Mouse (Mus musculus): Measurements from ENCODE around the gene Aldh1a2. TPM values are rescaled to one million over a fixed set of nuclear protein-coding genes. Genes with fewer than 3 reads are reported as not detected.

Gene Aldh1a2
- polyA plus RNA-seq, 1 experiment from 2014 or later = 21.0 TPM

DNA sequence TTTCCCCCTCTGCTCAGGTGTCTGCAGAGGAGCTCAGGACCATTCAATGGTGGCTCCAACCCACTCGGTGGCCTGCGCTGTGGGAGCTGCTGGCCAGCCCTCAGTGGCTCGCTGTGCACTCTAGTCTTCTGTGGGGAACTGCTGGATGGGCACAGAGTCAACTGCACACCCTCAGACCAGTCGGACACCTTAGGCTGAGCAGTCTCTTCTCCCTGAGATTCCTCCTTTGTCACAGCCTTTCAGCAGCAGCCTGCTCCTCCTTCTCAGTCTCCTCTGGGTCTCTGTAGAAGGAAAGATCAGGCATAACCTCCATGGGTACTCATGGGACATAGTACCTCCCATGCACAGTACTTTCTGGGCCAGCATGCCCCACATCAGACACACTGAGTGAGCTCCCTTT, 63.2 kb downstream of the Aldh1a2 start:
- H3K4me1 ChIP-seq = no peaks in the 10 kb centered on the region
- ATAC-seq (replicated peaks) = no peak
- no peaks in the 10 kb centered on the region for H3K9me3 ChIP-seq
- no peak overlapping the region for H3K4me2 ChIP-seq
- no peak overlapping the region for H3K4me3 ChIP-seq
- no peaks in the 10 kb centered on the region for H3K27me3 ChIP-seq (replicated peaks)
- 87% methylated on average over 4 of the region's 4 CpGs for WGBS
- no peak overlapping the region for H3K27ac ChIP-seq
- no peak overlapping the region for H3K9ac ChIP-seq
- no peaks in the 10 kb centered on the region for H3K36me3 ChIP-seq (replicated peaks)

DNA sequence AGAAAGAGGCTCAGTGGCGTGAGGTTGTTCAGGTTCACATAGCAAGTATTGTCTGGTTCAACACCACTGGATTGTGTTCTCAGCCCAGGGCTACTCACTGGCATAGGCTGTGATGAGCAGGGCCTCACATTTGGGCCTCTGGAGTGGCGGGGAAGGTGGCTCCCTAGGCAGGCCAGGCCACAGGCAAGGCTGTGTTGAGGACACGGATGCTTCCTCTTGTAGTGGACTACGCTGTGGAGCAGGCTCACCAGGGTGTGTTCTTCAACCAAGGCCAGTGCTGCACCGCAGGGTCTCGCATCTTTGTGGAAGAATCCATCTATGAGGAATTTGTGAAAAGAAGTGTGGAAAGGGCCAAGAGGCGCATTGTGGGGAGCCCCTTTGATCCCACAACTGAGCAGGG, 67.6 kb downstream of the Aldh1a2 start:
- no peak overlapping the region for H3K9ac ChIP-seq
- ATAC-seq (replicated peaks) = no peak
- no peak overlapping the region for H3K4me2 ChIP-seq
- H3K9me3 ChIP-seq = no peaks in the 10 kb centered on the region
- WGBS = 84% methylated on average over 7 of the region's 7 CpGs
- H3K4me3 ChIP-seq = no peak overlapping the region
- H3K27ac ChIP-seq = no peak overlapping the region
- no peaks in the 10 kb centered on the region for H3K36me3 ChIP-seq (replicated peaks)
- no peaks in the 10 kb centered on the region for H3K27me3 ChIP-seq (replicated peaks)
- H3K4me1 ChIP-seq = no peaks in the 10 kb centered on the region

DNA sequence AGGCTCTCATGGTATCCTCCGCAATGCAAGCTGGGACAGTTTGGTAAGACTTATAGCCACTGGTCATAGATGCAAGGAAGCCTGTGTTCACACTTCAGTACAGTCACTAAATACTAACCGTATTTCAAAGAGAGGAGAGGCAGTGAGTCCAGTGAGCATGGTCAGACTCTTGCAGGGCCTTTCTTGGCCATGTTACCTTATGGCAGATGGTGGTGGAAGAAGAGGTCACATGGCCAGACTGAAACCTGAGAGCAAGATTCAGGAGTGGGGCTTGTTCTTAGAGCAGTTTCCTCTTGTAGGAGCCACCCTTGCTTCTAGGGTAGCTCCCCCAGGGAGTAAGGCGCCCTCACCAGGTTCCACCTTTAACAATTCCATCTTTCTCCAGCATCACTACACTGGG, 69.6 kb downstream of the Aldh1a2 start:
- Histone ChIP-seq H3K9ac (no peak overlapping the region), H3K4me1 (no peaks in the 10 kb centered on the region), H3K9me3 (no peaks in the 10 kb centered on the region), H3K4me2 (no peak overlapping the region), H3K36me3 (replicated peaks) (no peaks in the 10 kb centered on the region), H3K27ac (no peak overlapping the region), H3K27me3 (replicated peaks) (no peaks in the 10 kb centered on the region), H3K4me3 (no peak overlapping the region)
- 97% methylated on average over 3 of the region's 3 CpGs for WGBS
- no peak for ATAC-seq (replicated peaks)

DNA sequence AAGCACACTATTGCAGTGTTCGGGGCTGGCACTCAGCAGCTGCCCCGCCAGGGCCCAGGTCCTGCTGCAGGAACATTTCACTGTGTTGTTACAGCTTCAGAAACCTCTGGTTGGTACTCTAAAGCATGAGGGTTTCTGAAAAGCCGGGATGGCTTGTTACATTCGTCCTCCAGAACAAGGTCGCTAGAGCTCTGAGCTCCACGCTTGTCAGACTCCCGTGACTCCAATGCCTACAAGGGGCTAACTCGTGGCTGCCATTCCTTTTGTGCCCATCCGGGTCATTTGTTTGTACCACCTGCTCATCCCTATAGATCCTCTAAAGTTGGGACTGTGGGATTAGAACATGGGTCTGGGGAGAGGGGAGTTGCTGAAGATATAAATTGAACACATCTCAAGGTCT, 70.8 kb downstream of the Aldh1a2 start:
- 87% methylated on average over 9 of the region's 9 CpGs for WGBS
- no peaks in the 10 kb centered on the region for H3K9me3 ChIP-seq

DNA sequence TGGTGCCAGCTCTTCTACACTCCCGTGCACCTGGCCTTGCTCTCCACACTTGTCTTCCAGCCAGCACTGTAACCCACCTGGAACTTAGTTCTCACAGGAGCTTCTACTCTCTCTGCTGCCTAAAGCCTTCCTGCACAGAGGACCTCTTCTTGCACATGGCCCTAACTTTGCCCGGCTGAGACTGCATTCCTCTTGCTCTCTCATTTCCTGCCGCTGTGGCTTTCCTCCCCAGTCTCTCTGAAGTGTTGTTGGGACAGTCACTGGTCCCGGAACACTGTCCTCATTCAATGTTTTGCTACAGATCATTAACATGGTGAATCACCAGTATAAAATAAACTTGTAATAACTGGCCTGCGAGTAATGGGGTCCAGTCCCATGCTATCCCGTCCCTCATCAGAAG, 73.1 kb downstream of the Aldh1a2 start:
- Histone ChIP-seq H3K4me1 (no peaks in the 10 kb centered on the region), H3K27ac (no peak overlapping the region), H3K9ac (no peak overlapping the region), H3K36me3 (replicated peaks) (no peaks in the 10 kb centered on the region), H3K4me2 (no peak overlapping the region), H3K9me3 (no peaks in the 10 kb centered on the region), H3K27me3 (replicated peaks) (no peaks in the 10 kb centered on the region), H3K4me3 (no peak overlapping the region)
- no peak for ATAC-seq (replicated peaks)
- 88% methylated on average over 6 of the region's 6 CpGs for WGBS

More for the DNA sequence above, 70.8 kb downstream of the Aldh1a2 start:
- no peak overlapping the region for H3K4me3 ChIP-seq
- ATAC-seq (replicated peaks) = no peak
- H3K4me2 ChIP-seq = no peak overlapping the region
- H3K9ac ChIP-seq = no peak overlapping the region
- H3K27ac ChIP-seq = no peak overlapping the region
- no peaks in the 10 kb centered on the region for H3K27me3 ChIP-seq (replicated peaks)
- H3K36me3 ChIP-seq (replicated peaks) = no peaks in the 10 kb centered on the region
- H3K4me1 ChIP-seq = no peaks in the 10 kb centered on the region

DNA sequence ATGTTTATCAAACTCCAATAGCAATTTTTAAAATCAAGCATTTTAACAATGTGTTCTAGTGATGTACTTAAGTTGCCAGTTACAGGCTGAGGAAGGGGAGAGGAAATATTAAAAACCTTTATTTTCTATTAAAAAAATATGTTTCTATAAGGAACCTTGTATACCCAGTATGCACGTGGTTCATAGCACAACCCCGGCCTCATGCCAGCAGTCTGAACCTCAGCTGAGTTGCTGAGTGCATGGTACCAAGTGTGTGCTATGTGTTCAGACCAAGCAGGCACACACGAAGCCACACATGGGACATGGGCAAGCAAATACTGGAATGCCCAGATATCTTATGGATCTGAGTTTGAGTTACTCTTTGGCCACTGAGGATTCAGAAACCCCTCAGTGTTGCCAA, 74.2 kb downstream of the Aldh1a2 start:
- no peak for ATAC-seq (replicated peaks)
- Histone ChIP-seq H3K27ac (no peak overlapping the region), H3K27me3 (replicated peaks) (no peaks in the 10 kb centered on the region), H3K9me3 (no peaks in the 10 kb centered on the region), H3K4me3 (no peak overlapping the region), H3K36me3 (replicated peaks) (no peaks in the 10 kb centered on the region), H3K4me1 (no peaks in the 10 kb centered on the region), H3K4me2 (no peak overlapping the region), H3K9ac (no peak overlapping the region)
- 87% methylated on average over 3 of the region's 3 CpGs for WGBS

DNA sequence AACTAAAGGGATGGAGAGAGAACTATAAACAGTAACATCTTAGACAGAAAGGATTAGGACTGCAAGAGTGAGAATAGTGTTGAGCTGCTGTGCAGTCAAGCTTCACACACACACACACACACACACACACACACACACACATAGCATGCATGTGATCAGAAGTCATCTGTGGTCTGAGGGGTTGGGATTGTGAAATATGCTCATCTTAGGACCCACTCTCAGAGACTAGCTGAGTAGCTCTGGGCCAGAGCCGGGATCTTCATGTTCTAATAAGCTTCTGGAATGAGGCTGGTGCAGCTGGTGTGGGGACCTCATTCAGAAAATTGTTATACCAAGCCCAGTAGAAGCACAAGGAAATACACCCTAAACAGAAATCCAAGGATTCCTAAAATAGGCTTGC, 75.1 kb downstream of the Aldh1a2 start:
- Histone ChIP-seq H3K27ac (no peak overlapping the region), H3K9me3 (no peaks in the 10 kb centered on the region), H3K4me1 (no peaks in the 10 kb centered on the region), H3K9ac (no peak overlapping the region), H3K27me3 (replicated peaks) (no peaks in the 10 kb centered on the region), H3K36me3 (replicated peaks) (no peaks in the 10 kb centered on the region), H3K4me3 (no peak overlapping the region), H3K4me2 (no peak overlapping the region)
- 81% methylated on average over 1 of the region's 1 CpGs for WGBS
- no peak for ATAC-seq (replicated peaks)

DNA sequence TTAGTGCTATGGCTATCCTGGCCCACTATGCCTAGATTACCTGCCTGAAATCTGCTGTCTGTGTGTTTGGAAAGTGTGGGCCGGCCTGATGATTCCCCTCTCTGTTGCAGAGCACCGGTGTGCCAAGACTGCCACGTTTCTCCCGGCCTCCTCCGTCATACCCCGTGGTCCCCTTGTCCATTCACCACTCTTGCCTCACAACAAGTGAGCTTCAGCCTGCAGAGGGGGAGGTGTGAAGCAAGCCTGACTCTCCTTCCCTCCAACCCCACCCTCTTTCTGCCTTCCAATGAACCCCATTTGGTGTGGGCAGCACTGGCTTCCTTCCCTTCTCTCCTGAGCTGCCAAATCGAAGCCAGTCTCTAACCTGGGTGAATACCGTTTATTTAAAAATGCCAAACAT, 79.9 kb downstream of the Aldh1a2 start:
- Histone ChIP-seq H3K36me3 (replicated peaks) (no peaks in the 10 kb centered on the region), H3K9ac (no peak overlapping the region), H3K9me3 (no peaks in the 10 kb centered on the region), H3K4me2 (no peak overlapping the region), H3K27ac (no peak overlapping the region), H3K4me1 (no peaks in the 10 kb centered on the region), H3K27me3 (replicated peaks) (no peaks in the 10 kb centered on the region), H3K4me3 (no peak overlapping the region)
- WGBS = 80% methylated on average over 8 of the region's 8 CpGs
- ATAC-seq (replicated peaks) = no peak

DNA sequence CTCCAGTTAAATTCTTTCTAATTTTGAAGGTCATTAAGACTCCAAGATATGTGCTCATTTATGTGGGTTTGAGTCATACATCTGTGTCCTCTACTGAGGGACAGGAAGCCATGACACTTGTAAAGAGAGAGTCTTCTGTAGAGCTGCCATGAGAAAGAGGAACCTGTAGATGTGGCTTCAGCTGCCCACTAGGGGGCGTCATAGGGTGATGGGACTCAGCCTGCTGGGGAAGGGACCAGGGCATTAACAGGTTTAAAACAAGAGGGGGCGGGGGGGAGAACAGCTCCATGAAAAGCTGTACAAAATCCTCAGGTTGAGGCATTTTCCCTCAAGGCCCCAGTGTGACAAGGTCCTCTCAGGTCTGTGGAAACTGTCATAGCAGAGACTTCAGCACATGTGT, 88.0 kb downstream of the Aldh1a2 start:
- no peaks in the 10 kb centered on the region for H3K9me3 ChIP-seq
- H3K4me1 ChIP-seq = no peaks in the 10 kb centered on the region
- no peak for ATAC-seq (replicated peaks)
- H3K4me3 ChIP-seq = no peak overlapping the region
- WGBS = 51% methylated on average over 2 of the region's 2 CpGs
- no peaks in the 10 kb centered on the region for H3K36me3 ChIP-seq (replicated peaks)
- H3K27ac ChIP-seq = no peak overlapping the region
- no peak overlapping the region for H3K9ac ChIP-seq
- no peak overlapping the region for H3K4me2 ChIP-seq
- H3K27me3 ChIP-seq (replicated peaks) = no peaks in the 10 kb centered on the region

DNA sequence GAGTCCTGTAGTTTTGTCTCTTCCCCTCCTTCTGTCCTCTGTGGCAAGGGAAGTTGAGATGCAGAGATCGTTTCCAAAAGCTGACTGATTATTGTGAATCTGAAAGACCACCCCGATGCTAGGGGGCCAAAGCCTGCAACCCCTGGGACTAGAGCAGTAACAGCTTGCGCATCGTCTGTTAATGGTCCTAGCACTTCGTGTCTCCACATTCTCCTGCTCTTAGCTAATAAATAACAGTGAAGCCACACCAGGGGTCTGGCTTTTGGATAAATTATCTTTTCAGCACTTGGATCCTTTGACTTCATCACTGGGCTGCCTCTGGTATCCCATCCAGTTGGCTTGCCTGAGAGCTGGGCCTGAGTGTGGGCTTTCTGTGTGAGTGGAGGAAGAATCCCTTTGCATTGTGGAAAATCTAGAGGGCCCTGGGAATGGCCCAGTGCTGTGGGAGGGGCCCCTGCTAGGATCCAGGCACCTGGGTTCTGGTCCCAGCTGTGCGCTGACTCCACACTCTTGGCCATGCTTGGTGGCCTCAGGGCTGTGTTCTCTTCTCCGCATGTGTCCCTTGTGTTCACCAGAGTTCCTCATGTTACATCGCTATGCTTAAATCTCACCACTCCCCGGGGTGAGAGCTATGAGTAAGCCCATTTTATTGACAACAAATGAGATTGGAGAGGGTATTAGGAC, 91.7 kb downstream of the Aldh1a2 start:
- Histone ChIP-seq H3K4me2 (no peak overlapping the region), H3K4me3 (no peak overlapping the region)
- 85% methylated on average over 9 of the region's 9 CpGs for WGBS

DNA sequence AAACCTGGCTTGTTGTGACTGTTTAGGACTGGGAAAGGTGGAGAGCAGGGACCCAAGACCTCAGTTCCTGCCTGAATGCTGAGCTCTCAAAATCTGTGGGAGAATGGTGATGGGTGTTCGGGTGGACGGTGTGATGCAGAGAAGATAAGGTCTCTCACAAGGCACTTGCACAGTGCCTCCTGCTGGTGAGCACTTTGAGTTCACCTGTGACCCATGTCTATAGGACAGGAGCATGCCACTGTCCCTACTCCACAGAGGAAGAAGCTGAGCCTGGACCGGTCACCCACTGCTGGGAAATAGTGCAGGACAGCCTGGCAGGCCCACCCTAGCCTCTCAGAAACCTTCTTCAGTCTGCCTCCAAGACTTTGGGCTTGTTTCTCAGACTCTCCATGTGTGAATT, 100.4 kb downstream of the Aldh1a2 start:
- no peaks in the 10 kb centered on the region for H3K27me3 ChIP-seq (replicated peaks)

More for the DNA sequence above, 91.7 kb downstream of the Aldh1a2 start:
- ATAC-seq (replicated peaks) = no peak
- Histone ChIP-seq H3K9me3 (no peaks in the 10 kb centered on the region), H3K9ac (no peak overlapping the region), H3K27ac (no peak overlapping the region), H3K27me3 (replicated peaks) (no peaks in the 10 kb centered on the region), H3K36me3 (replicated peaks) (no peaks in the 10 kb centered on the region), H3K4me1 (no peaks in the 10 kb centered on the region)

DNA sequence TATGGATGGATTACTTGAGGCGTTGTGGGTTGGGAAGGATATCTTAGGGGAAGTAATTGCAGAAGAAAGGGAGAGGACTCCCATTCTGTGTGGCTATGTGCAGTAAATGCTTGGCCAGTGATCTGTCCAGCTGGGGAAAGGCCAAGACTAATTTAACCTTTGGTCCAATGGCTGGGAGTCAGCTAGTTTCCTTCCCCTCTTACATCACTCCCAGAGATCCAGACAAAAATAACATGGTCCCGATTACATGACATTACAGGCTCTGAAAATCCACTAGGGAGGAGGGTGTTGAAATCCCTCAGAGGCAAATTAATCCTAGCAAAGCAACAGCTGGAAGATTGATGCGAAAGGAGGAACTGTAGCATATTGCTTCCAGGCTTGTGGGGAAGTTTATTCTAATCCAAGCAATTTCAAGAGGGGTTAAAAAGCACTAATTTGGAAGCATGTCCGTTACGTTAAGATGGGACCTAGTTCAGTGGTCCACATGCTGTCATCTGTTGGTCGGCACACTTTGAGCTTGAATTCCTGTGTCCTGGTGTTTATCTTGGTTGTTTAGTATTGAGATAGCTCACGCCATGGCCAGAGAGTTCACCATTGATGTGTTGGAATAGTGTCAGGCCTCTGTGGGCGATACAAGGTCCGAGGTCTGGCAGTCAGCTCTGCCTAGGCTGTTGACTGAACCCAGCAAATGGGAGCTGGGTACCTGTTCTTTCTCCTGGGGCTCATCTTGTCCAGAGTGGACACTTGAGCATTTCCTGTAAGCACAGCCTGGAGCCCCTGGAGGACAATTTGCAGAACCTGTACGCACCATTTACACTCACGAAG, 101.7 kb downstream of the Aldh1a2 start:
- Histone ChIP-seq H3K4me3 (no peak overlapping the region), H3K27me3 (replicated peaks) (no peaks in the 10 kb centered on the region), H3K9ac (no peak overlapping the region), H3K9me3 (no peaks in the 10 kb centered on the region), H3K36me3 (replicated peaks) (no peaks in the 10 kb centered on the region), H3K4me2 (no peak overlapping the region), H3K27ac (no peak overlapping the region), H3K4me1 (no peaks in the 10 kb centered on the region)
- 90% methylated on average over 11 of the region's 11 CpGs for WGBS
- ATAC-seq (replicated peaks) = no peak

More for the DNA sequence above, 100.4 kb downstream of the Aldh1a2 start:
- Histone ChIP-seq H3K27ac (no peak overlapping the region), H3K9ac (no peak overlapping the region), H3K4me2 (no peak overlapping the region), H3K9me3 (no peaks in the 10 kb centered on the region), H3K36me3 (replicated peaks) (no peaks in the 10 kb centered on the region), H3K4me3 (no peak overlapping the region), H3K4me1 (no peaks in the 10 kb centered on the region)
- ATAC-seq (replicated peaks) = no peak
- 88% methylated on average over 3 of the region's 3 CpGs for WGBS

DNA sequence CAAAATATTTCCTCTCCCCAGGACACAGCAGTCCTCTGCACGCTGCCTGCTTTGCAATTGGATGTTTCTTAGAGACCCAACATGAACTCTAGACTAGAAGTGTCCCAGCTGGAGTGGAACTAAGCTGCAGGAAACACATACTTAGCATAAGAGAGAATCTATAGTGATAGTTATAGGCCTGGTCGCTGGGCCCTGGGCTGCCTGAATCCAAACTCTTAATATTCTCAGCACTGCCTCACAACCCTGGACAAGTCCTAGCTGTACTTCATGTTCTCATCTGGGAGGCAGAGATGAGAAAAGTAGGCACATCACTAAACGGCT, 102.3 kb downstream of the Aldh1a2 start:
- WGBS = 74% methylated on average over 3 of the region's 3 CpGs
- Histone ChIP-seq H3K9ac (no peak overlapping the region), H3K4me3 (no peak overlapping the region), H3K9me3 (no peaks in the 10 kb centered on the region), H3K36me3 (replicated peaks) (no peaks in the 10 kb centered on the region), H3K4me2 (no peak overlapping the region), H3K27ac (no peak overlapping the region), H3K27me3 (replicated peaks) (no peaks in the 10 kb centered on the region), H3K4me1 (no peaks in the 10 kb centered on the region)
- ATAC-seq (replicated peaks) = no peak

Data from midbrain, embryonic 15.5 days (tissue).